Mouse (Mus musculus) heart, postnatal 0 days (tissue): Measurements from ENCODE around the gene Catsper3.

Experiments
- CTCF ChIP-seq: IDR thresholded peaks from 2 replicates; pipeline ENCODE4 v1.5.1; 2016; ENCODE audit warnings: antibody characterized with exemption, control low read depth, low read depth
- EP300 ChIP-seq: IDR thresholded peaks from 2 replicates; pipeline ENCODE4 v1.6.1; 2016; ENCODE audit warnings: antibody characterized with exemption, low read depth

DNA sequence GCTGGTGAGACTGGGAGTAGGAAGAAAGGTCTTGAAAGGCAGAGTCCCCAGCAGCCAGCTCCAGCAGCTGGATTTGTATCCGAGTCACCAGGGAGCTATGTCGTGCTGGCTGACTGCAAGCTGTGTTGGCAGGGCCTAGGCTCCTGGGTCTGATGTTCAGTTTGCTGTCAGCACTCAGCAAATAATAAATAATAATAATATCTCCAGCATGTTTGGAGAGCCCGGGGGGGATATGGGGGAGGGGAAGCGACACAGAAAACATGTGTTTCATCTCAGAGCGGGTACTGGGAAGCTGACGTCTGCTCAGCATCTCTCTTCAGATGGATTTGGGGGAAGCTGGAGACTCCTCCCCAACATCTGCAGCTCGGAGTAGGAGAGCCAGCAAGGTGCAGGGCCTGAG is 71.4 kb downstream of the Catsper3 start:
- TF ChIP-seq CTCF, result no peak
- no peak for TF ChIP-seq EP300
